Mouse (Mus musculus): Measurements from ENCODE around the gene Gm20517. TPM values are rescaled to one million over a fixed set of nuclear protein-coding genes. Genes with fewer than 3 reads are reported as not detected.

The Gm20517 gene
- polyA plus RNA-seq (2012; rRNA removed) = 3.5 and 3.7 TPM in 2 replicates

DNA sequence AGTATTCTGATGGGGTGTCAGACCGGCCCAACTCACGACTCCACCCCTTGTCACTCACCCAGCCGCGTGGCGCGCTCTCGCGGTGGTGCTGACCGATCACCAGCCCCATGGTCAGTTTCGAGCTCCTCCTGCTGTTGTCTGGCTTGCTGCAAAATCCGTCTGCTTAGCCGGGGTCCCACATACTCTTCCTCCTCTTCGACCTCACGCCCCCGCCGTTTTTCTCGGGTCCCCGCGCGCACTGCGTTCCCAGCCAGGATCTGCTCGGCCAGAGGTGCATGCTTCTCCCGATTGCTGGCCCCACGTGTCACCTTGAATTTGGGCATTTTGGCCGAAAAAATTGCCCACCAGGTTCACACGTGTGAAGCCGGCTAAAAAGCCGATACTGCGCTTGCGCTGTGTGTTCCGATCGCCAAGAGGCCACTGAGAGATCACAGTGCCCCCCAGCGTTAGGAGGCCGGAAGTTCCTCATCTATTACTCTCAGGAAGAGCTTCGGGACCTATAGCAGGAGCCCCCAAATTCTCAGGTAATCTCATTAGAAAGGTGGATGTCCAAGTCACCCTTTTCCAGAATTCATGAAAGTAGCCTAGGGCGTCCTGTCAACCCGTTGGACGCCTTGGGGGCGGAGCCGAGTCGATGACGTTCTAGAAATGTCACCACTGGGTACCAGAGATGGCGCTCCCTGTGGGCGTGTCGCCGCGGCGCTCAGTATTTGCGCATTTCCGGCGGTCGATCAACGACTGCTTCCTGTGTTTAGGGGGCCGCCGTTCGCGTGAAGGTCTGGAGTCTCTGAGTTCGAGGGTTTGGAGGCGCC, at the start of gene Gm20517, which contains the start of the genes Bysl and Med20:
TSS of gene Gm20517 (plus strand) at position 741 of the 812 bp plus-strand sequence.
TSS of gene Bysl (minus strand) at position 644 of the 812 bp plus-strand sequence.
TSS of gene Med20 (plus strand) at position 734 of the 812 bp plus-strand sequence.
- DNase-seq (ENCODE audit: extremely low spot score in 1 of 2, low spot score in 1 of 2) = peak; percentile 93 to 98

DNA sequence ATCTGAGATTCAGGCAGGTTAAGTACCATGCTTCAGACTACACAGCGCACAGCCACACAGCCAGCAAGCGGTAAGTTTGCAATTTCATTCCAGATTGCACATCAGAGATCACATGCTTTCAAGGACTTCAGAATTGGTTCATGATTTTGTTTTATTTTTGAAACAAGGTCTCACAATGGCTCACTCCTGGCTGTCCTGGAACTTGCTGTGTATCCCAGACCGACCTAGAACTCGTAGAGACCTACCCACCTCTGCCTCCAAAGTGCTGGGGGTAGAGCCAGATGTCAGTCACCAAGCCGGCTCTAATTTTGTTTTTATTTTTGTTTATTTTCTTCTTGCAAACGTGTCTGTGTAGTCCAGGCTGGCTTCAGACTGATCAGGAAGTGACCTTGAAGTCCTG, 48.5 kb upstream of the Gm20517 start:
- DNase-seq (ENCODE audit: extremely low spot score in 1 of 2, low spot score in 1 of 2) = no peak

DNA sequence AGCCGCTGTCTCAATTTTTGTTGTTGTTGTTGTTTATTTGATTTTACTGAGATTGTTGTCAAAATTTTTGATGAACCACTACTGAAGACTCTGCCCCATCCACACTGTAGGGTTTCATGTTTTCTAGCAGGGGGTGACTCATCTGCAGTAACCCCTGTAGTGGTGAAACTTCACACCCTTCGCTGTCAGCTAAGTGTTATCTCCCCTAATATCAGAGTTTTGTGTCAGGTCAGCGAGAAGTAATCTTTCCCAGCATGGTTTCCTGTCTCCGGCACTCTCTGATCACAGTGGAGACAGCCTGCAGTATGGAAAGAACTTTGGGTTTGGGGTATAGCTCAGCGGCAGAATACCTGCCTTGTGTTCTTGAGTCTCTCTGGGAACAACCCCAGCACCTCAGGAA, 46.8 kb upstream of the Gm20517 start:
- DNase-seq (ENCODE audit: extremely low spot score in 1 of 2, low spot score in 1 of 2) = no peak

DNA sequence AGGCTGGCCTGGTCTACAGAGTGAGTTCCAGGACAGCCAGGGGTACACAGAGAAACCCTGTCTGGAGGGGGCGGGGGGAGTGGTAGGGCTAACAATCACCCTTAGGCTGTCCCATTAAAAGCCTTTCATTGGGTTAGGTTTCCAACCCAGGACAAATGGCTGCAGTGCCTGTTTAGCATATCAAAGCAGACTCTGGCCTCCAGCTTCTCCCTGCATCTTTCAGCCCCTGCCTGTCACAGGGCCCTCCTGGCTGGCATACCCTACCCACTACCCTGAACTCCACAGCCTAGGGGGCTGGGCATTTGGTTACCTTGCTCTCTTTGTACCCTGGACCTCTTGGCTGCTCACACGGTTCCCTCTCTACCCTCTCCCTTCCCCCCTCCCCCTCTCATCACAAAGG, 45.3 kb upstream of the Gm20517 start:
- no peak for DNase-seq (ENCODE audit: extremely low spot score in 1 of 2, low spot score in 1 of 2)

DNA sequence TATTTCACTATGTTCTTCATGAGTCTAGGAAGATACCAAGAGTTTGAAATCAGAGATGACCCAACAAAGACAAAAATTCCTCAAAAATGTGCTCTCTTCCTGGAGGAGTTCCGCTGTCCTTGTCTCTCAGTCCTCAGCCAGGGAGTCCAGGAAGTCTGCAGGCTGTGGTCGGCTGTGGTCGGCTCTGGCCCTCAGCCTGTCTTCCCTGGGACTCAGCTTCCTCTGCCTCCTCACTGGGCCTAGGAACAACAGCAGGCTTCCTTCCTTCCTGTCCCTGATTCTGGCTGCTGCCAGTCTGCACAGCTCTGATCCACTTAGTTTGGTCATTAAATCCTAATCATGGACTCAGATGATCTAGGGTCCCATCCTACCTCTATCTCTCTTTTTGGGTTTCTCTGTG, 44.1 kb upstream of the Gm20517 start:
- DNase-seq (ENCODE audit: extremely low spot score in 1 of 2, low spot score in 1 of 2) = no peak

DNA sequence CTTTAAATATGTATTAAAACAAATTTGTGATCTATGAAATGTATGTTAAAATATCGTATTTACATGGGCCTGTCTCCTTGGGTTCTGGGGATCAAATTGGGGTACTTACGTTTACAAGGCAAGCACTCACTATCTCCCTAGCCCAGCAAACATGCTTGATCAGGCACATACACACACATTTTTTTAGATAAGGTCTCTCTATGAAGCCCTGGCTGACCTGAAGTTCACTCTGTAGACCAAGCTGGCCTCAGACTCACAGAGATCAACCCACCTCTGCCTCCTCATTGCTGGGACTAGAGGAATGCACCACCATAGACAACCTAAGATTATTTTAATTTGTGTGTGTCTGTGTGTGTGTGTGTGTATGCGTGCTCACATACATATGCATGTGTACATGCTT, 43.0 kb upstream of the Gm20517 start:
- DNase-seq (ENCODE audit: extremely low spot score in 1 of 2, low spot score in 1 of 2) = no peak

DNA sequence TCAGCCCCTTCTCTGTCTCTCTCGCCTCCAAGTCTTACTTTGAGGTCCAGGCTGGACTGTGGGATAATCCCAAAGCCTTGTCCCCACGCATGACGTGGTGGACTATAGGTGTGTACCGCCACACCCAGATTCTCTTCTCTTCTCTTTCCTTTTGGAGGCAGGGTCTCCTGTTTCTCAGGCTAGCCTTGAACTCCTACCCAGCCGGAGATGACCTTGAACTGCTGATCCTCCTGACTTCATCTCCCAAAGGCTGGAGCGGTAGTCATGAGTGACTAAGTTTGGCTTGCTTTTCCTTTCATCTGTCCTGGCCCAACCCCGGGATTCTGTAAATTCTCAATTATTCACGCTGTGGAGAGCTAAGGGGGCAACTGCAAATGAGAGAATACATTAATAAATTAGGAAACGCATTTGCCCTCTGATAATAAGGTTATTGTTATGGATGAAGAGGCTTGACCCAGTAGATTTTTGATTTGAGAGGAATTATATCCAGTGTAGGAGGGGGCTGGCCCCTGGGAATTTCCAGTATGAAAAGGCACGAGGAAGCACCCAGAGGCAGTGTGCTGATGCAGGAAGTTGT, 42.4 kb upstream of the Gm20517 start:
- DNase-seq (ENCODE audit: extremely low spot score in 1 of 2, low spot score in 1 of 2) = no peak

DNA sequence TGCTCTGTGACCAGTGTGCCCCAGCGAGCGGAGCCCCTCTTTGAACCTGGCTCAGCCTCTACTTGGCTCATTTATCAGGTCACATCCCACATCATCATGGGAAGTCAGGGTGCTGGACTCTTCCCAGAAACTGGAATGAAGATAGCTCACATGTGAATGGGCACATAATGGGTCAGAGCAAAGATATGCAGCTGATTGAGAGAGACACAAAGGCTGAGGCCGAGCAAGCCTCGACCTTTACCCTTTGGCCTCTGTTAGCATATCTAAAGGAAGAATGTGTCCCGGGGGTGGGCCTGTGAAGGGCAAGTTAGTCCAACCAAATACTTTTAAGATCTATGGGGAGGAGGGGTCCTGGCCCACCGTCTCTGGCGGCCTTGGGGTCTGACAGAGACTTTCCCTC, 39.8 kb upstream of the Gm20517 start:
- no peak for DNase-seq (ENCODE audit: extremely low spot score in 1 of 2, low spot score in 1 of 2)

DNA sequence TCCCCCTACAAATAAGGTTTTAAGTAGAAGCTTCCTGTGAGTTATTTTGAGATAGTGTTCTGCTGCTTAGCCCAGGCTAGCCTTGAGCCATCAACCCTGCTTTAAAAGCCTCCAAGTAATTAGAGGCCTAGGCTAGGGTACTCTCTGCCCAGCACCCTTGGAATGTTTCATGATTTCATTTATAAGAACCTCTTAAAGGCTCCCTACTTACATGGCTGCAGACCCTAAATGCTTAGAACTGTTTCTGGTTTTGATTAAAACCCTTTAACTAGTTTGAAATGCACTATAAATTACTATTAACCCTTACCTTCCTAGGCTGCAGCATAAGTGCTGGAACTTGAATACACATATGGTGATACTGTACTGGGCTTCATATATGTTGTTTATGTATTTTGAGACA, 39.0 kb upstream of the Gm20517 start:
- no peak for DNase-seq (ENCODE audit: extremely low spot score in 1 of 2, low spot score in 1 of 2)

DNA sequence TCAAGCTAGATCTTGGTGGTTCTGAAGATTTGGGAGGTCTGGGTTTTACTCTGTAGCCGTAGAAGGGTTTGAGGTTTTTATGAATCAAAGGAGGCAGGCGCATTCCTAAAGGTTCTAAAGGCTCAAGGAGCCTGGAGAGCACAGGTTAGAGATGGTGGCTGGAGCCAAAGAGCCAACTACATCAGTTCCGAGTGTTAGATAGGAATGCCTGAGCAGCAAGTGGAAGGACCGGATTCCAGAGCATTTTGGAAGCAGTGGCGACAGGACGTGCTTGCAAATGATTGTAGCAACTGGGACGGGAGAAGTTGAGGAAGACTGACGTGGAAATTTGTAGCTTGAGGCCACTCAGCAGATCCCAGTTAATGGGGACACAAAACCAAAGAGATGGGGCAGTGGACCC, 37.4 kb upstream of the Gm20517 start:
- no peak for DNase-seq (ENCODE audit: extremely low spot score in 1 of 2, low spot score in 1 of 2)

DNA sequence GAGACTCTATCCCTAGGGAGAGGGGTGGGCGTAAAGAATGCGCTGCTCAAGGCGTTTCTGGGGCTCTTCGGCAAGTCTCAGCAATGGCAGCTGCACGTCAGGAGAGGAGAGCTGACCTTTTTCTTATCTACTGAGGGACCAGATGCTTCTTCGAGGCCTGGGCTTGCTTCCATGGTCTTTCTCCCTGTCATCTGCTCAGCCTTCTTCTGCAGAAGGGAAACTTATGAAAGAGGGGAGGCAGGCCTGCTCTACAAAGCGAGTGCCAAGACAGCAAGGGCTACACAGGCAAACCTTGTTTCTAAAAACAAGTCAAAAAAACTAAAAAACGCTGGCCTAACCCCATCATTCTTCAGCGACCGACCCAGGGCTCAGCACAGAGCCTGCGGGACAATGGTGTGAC, 36.6 kb upstream of the Gm20517 start:
- DNase-seq (ENCODE audit: extremely low spot score in 1 of 2, low spot score in 1 of 2) = no peak

DNA sequence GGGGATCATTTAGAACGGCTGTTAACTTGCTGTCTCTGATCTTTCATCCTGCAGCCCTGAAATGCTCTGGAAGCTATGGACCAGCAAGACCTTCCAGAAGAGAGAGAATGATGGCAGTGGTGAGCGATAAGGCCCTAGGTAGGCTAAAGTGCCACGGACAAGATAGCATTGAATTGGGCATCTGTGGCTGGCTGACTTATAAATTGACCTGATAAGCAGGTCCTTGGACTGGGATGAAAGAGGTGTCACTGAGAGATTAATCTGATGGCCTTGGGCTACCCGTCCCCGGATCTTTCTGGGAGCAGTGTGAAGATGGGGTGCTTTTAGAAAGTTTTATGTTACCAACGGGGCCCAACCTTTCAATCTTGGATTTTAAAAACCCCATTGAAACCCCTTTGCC, 32.7 kb upstream of the Gm20517 start:
- DNase-seq (ENCODE audit: extremely low spot score in 1 of 2, low spot score in 1 of 2) = no peak

DNA sequence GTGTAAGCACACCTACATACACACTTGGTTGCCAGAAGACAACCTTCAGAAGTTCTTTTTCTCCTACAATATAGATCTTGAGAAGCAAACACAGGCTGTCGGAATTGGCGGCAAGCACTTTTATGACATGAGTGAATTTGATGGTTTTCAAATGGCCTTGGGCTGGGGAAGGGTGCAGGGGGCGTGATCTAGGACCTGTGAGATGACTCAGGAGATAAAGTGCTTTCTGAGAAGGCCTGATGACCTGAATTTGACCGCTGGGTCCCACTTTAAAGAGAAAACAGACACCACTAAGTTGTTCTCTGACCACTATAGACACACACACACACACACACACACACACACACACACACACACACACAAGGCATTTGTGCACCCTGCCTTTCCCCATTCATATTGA, 30.4 kb upstream of the Gm20517 start:
- DNase-seq (ENCODE audit: extremely low spot score in 1 of 2, low spot score in 1 of 2) = no peak

DNA sequence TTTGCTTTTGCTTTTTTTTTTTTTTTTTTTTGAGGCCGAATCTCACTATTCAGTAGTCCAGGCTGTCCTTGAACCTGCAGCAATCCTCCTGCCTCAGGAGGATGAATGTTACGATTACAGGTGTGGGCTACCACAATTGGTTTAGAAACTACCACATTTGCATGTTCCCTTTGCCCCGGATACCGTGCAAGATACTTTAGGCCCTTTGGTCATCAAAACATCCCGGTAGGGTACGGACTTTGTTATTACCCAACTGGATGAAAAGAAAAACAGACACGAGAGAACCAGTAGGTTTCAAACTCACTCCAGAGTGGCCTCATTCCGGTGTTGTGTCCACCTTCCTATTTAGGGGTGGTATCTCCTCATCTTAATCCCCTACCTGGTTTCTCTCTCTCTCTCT, 22.9 kb upstream of the Gm20517 start:
- no peak for DNase-seq (ENCODE audit: extremely low spot score in 1 of 2, low spot score in 1 of 2)

DNA sequence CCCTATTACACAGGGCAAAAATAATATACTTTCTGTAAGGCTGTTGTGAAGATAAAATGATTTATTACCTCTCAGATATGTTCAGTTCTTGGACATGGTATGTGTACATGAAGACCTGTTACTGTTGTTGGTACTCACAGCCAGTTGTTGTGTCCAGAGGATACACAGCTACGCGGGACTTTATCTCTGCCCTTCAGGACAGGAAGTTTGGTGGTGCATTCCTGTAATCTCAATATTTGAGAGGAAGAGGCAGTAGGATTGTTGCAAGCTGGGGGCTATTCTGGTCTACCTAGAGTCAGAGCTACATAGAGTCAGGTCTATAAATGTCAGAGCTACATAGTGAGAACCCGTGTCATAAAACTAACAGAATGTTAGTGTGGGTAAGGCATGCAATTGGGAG, 20.3 kb upstream of the Gm20517 start:
- DNase-seq (ENCODE audit: extremely low spot score in 1 of 2, low spot score in 1 of 2) = no peak

DNA sequence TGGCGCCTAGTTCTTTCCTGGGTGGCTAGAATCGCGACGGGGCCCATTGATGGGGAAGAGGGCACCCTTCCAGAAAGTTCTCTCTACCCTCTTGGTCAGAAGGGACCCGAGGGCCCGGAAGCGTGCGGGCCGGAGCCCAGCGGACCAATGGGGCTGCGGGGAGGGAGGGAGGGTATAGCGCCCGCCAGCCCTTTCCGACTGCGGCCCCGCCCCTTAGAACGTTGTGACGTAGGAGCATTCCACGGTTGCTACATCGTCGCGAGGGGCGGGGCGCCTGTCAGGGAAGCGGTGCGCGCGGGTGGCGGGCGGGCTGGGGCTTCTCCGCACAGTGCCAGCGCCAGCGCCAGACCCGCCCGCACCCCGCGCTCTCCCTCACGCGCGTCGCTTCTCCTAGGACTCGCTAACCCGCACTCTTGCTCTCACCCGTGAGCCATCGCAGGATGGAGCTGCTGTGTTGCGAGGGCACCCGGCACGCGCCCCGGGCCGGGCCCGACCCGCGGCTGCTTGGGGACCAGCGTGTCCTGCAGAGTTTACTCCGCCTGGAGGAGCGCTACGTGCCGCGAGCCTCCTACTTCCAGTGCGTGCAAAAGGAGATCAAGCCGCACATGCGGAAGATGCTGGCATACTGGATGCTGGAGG, 18.1 kb upstream of the Gm20517 start:
- peak; percentile 62 to 91 for DNase-seq (ENCODE audit: extremely low spot score in 1 of 2, low spot score in 1 of 2)

DNA sequence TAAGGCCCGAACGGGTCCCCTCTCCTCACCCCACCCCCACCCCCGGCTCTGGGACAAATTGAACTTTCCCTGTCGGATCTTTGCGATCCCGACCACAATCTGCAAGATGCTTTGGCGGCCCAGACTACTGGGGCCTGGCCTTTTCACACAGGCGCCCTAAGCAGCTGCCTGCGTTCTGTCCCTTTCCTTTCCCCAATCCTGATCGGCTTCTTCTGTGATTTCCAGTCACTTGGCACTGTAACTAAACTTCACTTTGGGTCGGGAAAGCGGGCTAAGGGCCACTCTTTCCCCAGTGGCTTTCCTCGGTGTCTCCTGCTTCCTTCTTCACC, 17.6 kb upstream of the Gm20517 start:
- no peak for DNase-seq (ENCODE audit: extremely low spot score in 1 of 2, low spot score in 1 of 2)

DNA sequence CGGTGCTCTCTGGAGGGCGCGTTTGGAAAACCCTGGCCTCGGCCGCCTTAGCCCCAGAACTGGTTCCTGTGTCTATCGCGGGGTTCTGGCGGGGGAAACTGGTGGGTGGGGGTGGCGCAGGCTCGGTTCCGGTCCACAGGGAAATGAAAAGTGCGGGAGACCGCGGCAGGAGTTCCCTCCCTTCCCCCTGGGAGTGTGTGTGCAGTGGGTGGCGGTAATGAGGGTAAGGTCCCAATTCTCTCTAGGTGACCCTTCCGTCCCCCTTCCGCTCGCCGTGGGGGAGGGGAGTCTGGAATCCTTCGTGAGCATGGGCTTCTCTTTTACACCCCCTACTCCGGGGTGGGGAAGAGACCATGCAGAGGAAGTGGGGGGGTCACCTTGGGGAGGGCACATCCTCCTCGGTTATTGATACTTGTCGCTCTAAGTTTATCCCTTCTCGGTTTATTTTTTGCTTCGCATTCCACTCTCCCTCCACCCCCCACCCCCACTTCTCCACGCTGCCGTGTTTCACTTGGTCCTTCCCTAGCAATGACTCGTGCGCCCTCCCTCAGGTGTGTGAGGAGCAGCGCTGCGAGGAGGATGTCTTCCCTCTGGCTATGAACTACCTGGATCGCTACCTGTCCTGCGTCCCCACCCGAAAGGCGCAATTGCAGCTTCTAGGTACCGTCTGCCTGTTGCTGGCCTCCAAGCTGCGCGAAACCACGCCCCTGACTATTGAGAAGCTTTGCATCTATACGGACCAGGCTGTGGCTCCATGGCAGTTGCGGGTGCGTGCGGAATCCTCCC, 17.0 kb upstream of the Gm20517 start:
- DNase-seq (ENCODE audit: extremely low spot score in 1 of 2, low spot score in 1 of 2) = peak in 1 of 2 experiments; percentile 26

DNA sequence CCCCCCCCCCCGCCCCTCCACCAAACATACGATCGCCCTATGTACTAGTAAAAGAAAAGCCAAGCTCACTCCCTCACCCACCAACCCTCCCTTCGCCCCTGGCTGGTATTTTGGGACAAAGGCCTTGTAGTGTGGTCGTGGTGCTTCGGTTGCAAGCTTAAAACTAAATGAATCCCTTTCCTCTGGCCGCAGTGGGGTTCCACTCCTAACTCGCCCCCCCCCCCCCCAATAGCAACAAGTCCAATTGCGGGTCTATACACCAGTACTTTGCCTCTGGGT, 16.5 kb upstream of the Gm20517 start:
- DNase-seq (ENCODE audit: extremely low spot score in 1 of 2, low spot score in 1 of 2) = no peak

DNA sequence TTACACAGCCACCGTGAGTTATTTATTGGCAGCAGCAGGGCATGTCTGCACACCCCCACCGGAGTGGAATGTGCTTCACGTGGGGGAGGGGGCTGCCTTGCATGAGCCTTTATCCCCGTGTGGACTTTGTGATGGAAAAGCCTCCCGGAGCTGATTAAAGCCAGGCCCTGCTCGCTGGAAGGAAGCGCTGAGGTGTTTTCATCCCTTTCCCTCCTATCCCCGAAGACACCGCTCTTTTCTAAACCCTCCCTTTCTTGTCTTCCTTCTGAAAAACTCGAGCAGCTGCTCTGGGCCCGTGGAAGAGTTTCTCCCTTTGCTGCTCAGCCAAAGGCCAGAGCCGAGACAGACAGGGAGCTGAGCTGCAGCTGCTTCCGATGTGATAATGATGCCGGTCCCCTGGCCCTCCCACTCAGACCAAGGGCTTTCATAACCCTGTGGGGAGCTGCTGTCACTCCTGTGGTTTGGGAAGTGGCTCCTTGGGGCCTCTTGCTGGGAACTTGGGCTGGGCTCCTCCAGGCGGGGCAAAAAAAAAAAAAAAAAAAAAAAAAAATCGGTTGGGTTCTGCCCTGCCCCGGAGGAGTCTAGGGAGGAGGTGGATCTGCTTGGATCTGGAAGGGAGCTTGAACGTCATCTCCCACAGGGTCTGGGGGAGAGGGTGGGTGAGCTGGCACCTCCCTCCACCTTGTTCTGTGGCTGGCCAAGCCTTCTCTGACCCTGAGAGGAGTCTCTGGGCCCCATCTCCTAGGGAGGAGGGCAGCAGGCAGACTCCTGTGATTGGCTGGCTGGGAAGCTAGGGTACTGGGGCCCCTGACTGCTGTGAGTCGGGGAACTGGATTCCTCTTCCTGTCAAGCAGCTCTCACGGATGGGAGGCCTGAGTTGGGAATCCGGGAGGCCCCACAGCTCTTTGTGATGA, 15.9 kb upstream of the Gm20517 start:
- DNase-seq (ENCODE audit: extremely low spot score in 1 of 2, low spot score in 1 of 2) = no peak

Data from frontal cortex, adult 2 months (tissue).